Mouse (Mus musculus): ENCODE measurements around the gene Cd59b.

- TF ChIP-seq POLR2A (IDR thresholded peaks at IDR 0.05; ENCODE audit: control insufficient read depth, extremely low read depth, insufficient read depth, low read length, poor library complexity) (no peak), CTCF (IDR thresholded peaks at IDR 0.05; ENCODE audit: borderline replicate concordance, control insufficient read depth, extremely low read depth, insufficient read depth, low read length, poor library complexity) (peak; percentile 65; the same call in 1 of the 2 replicates)
Measured at GRCm38 (mm10) chr2:104130969-104131368, 61.3 kb downstream of the Cd59b start.
